Mouse (Mus musculus): ENCODE data around the gene Mybpc3. TPM values are rescaled to one million over a fixed set of nuclear protein-coding genes. Genes with fewer than 3 reads are reported as not detected.

The Mybpc3 gene
- polyA plus RNA-seq (2021; fragmentation: Nextera tagmentation): 0.05 TPM in 2 replicates
- long read RNA-seq, experiment 1: 0 reads
- long read RNA-seq, experiment 2: 0 reads

DNA sequence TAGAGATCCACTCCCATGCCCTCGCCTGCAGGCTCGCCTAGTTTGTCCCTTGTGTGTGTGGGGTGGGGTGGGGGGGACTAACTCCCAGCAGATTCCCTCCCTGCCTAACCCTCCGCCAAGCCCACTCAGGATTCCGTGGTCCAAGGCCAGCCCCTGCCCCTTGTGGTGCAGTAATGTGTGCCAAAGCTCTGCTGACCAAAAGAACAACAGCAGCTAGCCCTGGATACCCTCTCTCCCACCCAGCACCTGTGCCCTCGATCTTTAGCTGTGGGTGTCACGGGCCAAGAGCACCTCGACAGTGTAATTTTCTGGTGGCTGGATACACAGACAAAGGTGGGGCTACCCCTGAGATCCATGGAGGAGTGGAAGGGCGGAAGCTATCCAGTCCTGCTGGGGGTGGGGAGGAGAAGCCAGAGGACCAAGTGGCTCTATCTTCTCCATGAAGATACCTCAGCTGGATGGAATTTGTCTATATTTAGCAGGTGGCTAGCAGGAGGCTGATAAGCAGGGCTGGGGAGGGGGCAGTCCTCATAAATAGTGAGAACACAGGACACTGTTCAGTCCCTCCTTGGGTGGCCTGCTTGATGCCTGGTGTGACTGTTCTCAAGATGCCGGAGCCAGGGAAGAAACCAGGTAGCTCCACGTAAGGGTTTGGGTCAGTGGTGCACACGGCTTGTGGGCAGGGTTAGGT, at the start of gene Mybpc3:
Gene Mybpc3 (plus strand): TSS at position 560 of the 691 bp plus-strand sequence.

DNA sequence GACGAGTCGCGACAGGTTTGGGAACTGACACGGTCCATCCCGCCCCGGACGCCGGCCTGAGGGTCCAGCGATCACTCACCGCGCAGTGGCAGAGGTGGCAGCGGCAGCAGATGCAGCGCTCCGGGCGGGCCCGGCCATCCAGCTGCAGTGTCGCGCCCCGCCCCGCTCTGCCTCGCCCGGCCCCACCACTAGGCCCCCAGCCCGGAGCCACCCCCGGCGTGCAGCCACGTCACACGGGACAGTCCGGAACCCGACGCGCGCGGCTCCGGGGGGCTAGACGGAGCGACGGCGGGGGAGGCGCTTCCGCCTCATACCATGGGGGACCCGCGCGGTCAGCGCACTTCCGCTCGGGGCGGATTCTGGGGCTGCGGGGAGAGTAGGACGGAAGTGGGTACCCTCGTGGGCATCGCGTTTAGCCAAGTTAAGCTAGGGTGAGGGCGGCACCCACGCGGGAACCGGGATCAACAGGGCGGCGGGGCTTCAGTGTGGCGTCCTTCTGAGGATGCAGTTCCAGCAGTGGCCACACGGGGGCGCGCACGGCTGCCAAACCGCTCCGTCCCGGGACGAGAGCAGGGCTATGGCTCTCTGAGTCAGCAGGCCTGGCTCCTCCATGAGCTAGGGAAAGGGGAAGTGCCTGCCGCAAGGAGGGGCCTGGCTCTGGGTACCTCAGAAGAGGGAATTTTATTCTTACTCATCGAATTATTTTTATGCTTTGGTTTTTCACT, 47.7 kb upstream of the Mybpc3 start, which contains the start of gene Slc39a13:
Gene Slc39a13 (minus strand): TSS at position 342 of the 725 bp plus-strand sequence.

DNA sequence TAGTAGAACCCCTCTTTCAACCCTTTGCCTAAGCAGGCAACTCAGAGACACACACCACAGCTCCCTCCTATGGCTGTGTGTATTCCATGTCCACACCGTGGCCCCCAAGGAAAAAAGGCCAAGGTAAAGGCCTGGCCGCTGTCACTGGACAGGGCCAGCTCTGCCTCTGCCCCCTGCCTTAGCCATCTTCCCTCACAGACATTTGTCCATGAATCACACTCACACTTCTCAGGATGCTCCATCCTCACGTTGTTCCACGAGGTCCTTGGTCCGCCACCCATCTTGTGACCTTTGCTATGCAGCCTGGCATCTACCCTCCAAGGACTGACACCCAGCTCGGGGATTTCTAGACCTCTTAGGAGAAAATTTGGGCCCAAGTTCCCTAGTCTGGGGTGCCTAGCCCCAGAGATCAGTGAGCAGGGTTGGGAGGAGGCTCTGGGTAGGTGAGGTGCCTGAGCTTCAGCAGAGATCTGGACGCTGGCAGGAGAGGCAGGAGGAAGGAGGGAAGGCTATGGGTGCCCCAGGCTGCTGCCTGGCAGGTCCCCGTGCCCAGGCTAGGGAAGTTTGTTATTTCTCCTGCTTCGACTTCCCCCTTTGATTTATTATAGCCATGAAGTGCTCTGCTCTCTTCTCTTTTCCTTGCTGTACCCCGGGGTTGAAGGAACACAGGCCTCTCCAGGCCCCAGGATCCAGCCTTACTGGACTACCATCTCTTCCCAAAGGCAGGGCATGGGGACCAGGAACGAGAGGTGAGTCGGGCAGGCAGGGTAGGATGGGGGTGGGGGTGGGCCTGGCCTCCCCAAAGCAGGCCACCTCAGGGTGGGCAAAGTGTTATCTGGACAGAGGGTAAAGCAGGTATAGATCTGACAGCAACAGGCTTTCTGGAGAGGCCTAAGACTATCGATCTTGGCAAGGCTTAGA, 35.9 kb upstream of the Mybpc3 start, which contains the start of gene Spi1:
Gene Spi1 (plus strand): TSS at position 616 of the 921 bp plus-strand sequence.

DNA sequence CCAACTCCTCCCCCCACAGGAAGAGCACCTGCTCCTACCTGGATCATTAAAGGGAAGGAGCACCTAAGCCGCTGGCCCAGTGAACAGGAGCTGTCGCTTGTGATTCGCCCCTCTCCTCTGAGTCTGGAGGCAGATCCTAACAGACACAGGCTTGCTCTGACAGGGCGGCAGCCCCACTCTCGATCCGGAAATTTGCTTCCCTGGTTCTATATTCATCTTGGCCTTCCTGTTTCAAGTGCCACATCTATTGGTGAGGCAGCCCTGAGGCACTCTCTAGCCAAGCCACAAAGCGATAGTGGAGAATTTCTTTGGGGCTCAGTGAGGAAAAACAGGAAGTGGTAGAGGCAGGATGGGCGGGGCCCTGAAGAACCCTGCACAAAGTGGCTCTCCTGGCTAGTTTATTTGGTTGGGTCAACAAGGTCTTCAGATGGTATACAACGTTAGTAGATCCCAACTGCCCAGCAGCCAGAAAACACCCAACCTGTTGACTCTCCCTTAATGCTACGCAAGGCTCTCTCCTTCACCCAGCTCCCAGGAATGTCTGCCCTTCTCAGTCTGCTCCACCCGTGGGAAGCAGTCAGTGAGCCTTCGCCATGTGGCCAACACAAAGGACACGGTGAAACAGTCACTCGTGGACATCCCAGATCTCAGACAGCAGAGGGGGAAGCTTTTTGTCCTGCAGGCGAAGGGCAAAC, 65.9 kb downstream of the Mybpc3 start, which contains the start of gene Madd:
Gene Madd (minus strand): TSS at position 127 of the 695 bp plus-strand sequence.

Other genes starting within 250 kb of the Mybpc3 start
- 33.7 and 450 TPM in 2 replicates for gene C1qtnf4, start 232.3 kb upstream of the Mybpc3 start, polyA plus RNA-seq (2021; fragmentation: Nextera tagmentation)
- gene Kbtbd4, start 213.4 kb upstream of the Mybpc3 start, polyA plus RNA-seq (2021; fragmentation: Nextera tagmentation): 28.3 and 28.5 TPM in 2 replicates
- gene Ndufs3, start 213.3 kb upstream of the Mybpc3 start, polyA plus RNA-seq (2021; fragmentation: Nextera tagmentation): 436 and 504 TPM in 2 replicates
- 25.2 and 46.6 TPM in 2 replicates for gene Celf1, start 177.8 kb upstream of the Mybpc3 start, polyA plus RNA-seq (2021; fragmentation: Nextera tagmentation)
- gene Rapsn, start 82.5 kb upstream of the Mybpc3 start, polyA plus RNA-seq (2021; fragmentation: Nextera tagmentation): 2.5 and 3.7 TPM in 2 replicates
- 246 and 259 TPM in 2 replicates for gene Psmc3, start 64.1 kb upstream of the Mybpc3 start, polyA plus RNA-seq (2021; fragmentation: Nextera tagmentation)
- 7.8 and 16.0 TPM in 2 replicates for gene Slc39a13, start 47.7 kb upstream of the Mybpc3 start, polyA plus RNA-seq (2021; fragmentation: Nextera tagmentation)
- gene Spi1, start 35.8 kb upstream of the Mybpc3 start, polyA plus RNA-seq (2021; fragmentation: Nextera tagmentation): 7.8 and 8.2 TPM in 2 replicates
- 32.3 and 41.7 TPM in 2 replicates for gene Madd, start 65.7 kb downstream of the Mybpc3 start, polyA plus RNA-seq (2021; fragmentation: Nextera tagmentation)
- gene Nr1h3, start 84.7 kb downstream of the Mybpc3 start, polyA plus RNA-seq (2021; fragmentation: Nextera tagmentation): 2.9 and 3.7 TPM in 2 replicates
- 25.5 and 29.5 TPM in 2 replicates for gene Acp2, start 84.7 kb downstream of the Mybpc3 start, polyA plus RNA-seq (2021; fragmentation: Nextera tagmentation)
- gene Ddb2, start 118.8 kb downstream of the Mybpc3 start, polyA plus RNA-seq (2021; fragmentation: Nextera tagmentation): 3.7 and 4.1 TPM in 2 replicates
- gene Pacsin3, start 137.8 kb downstream of the Mybpc3 start, polyA plus RNA-seq (2021; fragmentation: Nextera tagmentation): 31.2 and 37.6 TPM in 2 replicates
- 38.0 and 47.1 TPM in 2 replicates for gene Arfgap2, start 146.8 kb downstream of the Mybpc3 start, polyA plus RNA-seq (2021; fragmentation: Nextera tagmentation)

Measured in left cerebral cortex, adult 6 months (tissue).